Mouse (Mus musculus): Measurements from ENCODE around the gene Prkce.

The Prkce gene

DNA sequence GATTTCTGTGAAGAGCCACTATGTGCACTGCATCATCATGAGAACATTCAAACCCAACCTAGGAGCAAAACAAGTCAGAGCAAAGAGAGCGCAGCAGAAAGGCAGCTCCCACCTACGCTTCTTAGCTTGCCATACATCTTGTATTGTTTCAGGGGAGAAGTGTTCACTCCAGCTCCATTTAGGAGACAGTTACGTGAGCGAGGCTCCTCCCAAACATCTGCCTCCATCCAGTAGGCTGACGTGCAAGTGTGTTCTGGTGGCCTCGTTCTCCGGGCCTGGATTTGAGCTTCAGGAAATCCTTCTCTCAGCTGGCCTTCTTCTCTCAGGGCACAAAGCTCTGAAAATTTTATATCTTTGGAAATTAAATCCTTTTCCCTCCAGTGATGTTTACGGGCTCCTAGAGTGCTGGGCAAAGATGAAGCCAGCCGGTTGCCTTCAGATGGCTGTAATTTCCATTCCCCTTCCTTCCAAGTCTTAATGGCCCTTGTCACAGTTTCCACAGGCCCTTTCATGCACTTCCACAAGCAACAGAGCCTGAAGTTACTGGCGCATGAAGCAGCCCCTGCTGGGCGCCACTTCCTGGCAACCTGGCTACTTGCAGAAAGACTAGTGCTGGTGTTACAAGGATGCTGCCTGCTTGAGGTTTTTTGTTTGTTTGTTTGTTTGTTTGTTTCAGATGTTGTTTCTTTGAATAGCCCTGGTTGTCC, 237.4 kb downstream of the Prkce start:
- no peak for DNase-seq (ENCODE audit: extremely low spot score, low read depth, low spot score)

DNA sequence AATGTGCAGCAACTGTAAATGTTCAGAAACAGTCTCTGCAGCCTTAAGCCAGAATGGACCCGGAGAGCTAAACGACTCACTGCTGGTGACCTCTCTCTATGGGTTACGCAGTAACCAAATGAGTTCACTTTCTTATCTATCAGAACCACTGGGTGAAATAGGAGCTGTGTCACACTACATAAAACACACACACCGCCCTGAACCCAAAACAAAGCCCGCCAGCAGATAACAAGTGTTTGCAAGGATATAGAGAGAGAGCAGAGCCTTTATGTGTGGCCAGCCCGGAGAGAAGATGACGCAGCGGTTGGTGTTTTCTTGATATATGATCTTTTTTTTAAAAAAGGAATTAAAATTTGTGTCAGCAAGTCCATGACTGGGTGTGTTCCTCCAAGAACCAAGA, 238.1 kb downstream of the Prkce start:
- no peak for DNase-seq (ENCODE audit: extremely low spot score, low read depth, low spot score)

DNA sequence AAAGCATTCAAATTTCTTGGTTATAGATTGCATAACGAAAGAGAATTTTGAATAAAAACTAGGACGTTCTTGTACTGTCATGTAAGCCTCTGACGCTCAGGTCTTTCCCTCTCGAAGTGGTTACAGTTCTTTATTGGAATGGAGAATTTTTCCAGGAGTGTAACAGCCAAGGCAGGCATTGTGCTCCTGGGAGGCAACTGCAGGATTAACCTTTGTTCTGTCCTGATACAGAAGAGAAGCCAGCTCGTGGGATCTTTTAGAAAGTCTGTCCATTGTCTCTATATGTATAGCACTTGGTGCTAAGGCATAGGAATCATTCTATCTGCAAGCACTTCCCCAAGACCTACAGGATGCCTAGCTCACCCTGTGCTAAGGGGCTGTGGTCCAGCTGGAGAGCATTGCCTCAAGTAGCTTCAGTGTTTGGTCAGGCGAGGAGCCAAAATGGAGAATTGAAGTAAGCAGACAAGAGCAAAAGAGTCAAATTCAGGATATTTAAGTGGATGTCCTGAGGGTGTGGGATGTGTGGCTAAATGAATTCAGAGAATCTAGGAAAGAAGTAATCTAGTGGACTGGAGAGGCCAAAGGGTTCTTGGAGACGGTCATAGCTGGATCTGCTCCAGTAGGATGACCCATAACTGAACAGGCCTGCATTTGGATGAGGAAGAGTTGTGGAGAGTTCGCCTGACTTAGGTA, 240.5 kb downstream of the Prkce start:
- DNase-seq (ENCODE audit: extremely low spot score, low read depth, low spot score) = no peak

DNA sequence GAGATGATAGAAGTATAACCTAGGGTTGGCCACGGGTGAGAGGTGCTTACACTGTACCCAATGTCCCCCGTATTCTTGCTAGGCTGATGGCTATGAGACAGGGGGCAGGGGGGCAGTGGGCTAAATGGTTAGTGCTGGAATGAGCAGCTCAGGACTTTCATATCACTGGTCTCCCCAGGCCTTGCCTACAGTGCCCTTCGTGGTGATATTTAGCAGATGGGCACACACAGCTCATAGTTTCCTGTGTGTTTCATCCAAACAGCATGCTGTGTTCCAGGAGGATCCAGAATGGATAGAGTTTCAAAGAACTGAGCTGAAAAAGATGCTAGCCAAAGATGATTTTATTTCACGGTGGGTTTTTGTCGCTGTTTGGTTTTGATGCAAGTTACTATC, 241.0 kb downstream of the Prkce start:
- DNase-seq (ENCODE audit: extremely low spot score, low read depth, low spot score) = no peak

DNA sequence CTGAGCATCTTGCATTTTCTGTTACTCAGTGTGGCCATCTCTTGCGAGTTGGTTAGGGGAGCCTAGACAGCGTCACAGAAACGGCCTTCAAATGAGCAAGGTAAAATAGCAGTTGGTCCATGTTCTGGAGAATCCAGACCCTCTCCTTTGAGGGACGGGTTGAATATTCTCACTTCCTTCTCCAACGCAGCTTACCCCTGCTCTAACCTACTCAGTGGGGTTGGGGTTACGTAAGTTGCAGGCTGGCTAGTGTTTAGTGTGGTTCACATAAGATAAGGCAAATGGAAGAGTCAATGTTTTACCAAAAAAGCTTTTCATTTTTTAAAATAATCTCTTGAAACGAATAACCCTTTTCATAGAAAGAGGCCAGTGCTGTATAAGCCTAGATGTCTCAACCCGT, 241.9 kb downstream of the Prkce start:
- DNase-seq (ENCODE audit: extremely low spot score, low read depth, low spot score) = no peak

DNA sequence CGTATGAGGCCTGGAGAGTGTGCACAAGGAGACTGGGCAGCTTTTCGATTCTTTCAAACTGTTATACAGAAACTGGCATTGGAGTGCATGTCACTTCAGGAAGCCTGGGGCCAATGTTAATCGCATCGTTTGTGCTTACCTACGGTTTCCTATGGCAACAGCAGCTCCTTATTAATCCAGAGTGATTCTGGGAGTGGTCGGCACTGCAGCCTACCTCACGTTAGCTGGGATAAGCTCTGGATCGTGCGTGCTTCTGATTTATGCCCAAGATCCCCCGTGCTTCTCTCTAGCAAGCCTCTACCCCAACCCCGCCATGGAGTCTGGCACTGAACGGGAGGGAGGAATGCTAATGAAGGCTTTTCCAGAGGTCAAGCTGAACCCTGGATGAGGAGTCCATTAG, 242.9 kb downstream of the Prkce start:
- no peak for DNase-seq (ENCODE audit: extremely low spot score, low read depth, low spot score)

DNA sequence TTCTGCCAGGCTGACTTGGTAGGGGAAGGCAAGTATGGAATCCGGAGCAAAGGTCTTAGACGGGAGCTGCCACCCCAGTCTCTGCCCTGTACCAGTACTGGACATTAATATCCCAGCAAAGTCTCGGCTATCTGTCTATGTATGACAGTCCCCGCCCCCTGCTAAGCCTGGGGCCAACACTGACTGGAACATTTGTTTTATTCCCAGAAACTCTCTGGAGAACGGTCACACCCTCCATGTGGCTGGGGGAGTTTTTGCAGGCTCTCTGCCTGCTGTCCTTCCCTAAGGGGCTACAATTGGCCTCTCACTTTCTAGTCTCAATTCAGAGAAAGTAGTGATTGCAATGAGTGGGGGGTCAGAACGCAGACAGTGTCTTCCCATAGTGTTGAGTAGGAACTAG, 244.6 kb downstream of the Prkce start:
- no peak for DNase-seq (ENCODE audit: extremely low spot score, low read depth, low spot score)

DNA sequence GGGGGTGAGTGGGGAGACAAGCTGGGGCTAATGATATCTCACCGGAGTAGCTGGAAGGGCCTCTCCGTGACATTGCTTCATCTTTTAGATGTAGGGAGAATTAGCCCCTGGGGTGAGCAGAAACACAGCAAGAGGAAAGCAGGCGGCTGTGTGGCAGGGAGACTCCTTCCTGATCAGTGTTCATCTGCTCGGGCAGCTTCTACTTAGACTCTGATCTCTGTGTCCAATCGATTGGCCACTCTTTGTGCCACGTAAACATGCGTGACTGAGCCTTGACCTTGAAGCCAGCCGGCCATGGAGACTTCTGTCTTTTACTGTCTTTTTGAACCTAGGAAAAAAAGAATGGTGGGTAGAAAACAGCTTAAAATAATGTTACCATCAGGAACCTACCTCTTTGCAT, 247.0 kb downstream of the Prkce start:
- no peak for DNase-seq (ENCODE audit: extremely low spot score, low read depth, low spot score)

DNA sequence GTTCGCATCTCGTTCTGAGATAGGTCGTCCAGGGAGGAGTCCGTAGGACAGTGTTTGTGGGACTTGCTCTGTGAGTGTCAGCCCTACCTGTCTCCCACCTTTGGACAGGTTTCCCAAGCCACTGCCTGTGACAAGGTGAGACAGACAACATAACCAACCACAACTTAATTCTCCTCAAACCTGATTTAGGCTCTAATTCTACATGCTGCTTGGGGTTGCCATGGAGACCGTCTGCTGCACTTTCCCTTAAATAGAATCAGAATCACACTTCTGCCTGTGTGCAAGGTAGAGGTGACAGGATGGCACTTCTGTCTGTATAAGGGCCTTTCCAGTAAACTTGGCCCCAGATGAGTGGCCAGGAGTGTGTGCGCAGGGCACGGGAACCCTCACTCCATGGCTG, 248.4 kb downstream of the Prkce start:
- no peak for DNase-seq (ENCODE audit: extremely low spot score, low read depth, low spot score)

DNA sequence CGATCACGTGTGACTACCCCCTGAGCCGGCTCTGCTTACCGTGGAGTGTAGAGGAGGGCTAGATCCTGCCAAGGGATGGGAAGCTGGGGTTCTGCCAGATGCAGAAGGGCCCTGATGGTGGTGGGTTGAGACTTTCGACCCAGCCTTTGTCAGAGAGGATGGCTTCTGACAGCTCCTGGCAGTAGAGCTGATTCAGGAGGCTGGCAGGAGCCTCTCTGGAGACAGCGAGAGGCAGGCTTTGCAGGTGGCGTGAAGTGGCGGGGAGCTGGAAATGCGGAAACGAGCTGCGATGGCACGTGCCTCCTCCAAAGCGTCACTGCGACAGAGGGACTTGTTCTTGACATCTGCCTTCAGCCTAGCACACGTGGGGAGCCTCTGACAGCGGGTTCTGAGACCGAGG, 250.7 kb downstream of the Prkce start:
- no peak for DNase-seq (ENCODE audit: extremely low spot score, low read depth, low spot score)

DNA sequence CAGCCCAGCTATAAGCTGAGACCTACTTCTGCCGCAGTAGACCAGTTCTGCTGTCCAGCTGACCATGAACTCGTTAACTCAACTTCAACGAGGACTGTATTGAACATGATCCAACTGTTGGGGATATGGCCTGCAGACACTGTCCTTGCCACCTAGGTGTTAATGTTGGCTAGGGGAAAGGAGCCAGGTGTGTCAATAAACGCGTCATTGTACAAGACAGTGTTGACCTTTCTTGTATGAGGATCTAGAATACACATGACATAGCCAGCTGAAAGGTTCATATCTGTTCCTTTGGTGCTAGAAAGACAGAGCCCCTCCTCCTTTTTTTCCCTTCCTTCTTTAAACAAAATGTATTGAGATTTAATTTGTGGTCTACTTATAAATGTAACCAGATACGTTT, 251.6 kb downstream of the Prkce start:
- DNase-seq (ENCODE audit: extremely low spot score, low read depth, low spot score) = no peak

DNA sequence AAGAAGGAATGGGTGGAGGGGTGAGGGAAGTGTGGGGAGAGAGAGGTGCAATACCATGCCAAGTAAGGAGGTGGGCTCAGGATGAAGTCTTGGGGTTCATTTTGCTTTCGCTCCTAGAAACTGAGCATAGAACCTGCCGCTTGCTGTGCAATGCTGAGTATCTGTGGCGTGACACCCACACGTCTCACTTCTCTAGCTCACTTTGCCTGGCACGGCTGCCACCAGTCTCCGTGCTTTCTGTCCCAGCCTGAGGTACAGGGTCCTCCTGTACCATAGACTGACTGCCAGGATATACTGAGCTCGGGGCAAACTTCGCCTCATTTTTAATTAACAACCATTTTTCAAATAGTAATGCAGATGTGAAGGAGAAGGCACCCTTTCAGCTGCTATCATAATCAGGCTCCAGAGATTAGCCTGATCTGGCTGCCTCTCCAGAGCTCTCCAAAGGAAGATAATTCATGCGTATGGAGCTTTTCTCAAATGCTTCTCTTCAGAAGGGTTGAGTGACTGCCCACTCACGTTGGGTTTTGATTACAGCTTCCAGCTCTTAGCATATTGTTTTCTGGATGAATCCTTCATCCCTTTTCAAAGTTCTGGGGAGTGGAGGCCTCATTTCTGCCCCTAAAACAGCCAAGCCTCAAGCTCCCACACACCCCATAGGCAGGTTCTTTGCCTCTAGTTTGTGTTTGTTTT, 253.2 kb downstream of the Prkce start:
- DNase-seq (ENCODE audit: extremely low spot score, low read depth, low spot score) = no peak

DNA sequence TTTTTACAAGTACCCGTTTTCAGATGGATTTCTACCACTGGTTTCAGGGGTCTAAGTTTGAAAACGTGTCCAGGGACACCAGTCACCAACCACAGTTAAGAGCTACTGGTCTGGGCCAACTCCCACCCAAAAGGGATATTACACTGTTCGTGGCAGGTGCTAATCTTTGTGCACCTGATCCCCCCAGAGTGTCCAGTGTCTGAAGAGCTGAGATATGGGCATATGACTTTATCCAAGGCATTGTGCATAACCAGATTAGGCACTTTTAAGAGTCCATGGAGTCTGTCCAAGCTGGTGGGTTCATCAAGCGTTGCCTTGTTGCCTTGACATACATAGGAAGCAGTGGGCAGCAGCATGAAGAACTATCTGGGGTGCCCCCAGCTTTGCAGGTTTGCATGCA, 254.4 kb downstream of the Prkce start:
- DNase-seq (ENCODE audit: extremely low spot score, low read depth, low spot score) = no peak

DNA sequence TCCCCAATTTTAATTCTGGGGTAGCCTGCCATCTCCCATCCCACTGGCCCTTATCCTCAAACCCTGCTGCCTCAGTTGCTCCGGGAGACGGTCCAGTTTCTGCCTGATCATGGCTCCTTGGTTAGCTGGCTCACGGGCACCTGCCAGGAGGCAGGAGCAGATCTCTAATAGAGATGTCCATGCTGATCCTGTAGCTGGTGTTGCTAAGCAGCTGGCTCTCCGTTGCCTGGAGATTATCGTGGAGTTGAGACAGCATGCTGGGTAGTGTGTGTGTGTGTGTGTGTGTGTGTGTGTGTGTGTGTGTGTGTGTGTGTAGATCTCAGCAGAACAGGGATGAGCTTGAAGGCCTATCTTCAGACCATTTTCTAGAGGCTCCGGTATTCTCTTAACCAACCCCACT, 262.3 kb downstream of the Prkce start:
- DNase-seq (ENCODE audit: extremely low spot score, low read depth, low spot score) = no peak

DNA sequence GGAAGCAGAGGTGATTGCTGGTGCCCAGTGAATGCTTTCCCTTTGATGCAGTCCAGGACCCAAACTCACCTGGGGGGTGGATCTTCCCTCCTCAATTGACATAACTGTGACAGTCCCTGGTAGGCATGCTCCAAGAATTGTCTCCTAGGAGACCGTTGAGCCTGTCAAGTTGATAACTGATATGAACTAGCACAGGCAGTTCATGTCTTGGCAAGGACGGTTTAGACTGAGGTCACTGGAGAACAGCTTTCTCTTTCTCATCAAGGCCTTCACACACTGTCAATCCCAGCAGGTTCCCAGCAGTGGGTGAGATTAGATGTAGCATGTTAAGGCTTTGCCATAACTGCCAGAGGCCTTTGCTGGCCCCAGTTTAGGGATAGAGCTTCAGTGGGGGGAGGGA, 265.5 kb downstream of the Prkce start:
- DNase-seq (ENCODE audit: extremely low spot score, low read depth, low spot score) = no peak

DNA sequence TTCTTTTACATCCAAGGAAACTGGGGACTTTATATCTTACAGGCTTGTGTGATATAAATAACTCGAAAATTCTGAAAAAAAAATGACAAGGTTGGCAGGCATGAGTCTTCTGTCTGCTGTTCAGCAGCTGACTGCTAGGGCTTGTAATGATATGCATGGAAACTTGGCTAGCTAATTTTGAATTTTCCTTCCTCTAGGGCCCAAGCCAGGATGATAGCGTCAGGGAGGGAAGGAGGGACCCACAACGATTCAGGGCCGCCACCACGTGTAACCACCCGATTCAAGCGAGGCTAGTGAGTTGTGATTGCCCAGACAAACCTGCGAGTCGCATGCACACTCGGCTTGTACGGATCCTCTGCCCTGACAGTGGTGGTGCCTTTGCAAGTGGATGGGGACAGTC, 266.2 kb downstream of the Prkce start:
- DNase-seq (ENCODE audit: extremely low spot score, low read depth, low spot score) = no peak

DNA sequence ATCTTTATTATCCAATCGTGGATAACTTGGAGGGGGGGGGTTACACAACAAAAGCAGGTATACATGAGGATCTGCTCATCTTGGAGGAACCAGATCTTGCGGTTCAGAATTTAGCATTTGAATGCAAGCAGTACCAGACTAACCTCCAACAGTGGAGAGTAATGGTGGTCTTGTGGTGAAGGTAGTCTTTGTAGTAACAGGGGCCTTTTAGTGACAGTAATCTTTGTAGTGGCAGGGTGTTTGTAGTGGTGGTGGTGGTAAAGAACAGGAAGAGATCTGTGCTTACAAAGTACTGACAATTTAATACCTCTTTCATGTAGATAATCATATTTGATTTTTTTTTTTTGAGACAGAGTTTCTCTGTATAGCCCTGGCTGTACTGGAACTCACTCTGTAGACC, 267.2 kb downstream of the Prkce start:
- no peak for DNase-seq (ENCODE audit: extremely low spot score, low read depth, low spot score)

DNA sequence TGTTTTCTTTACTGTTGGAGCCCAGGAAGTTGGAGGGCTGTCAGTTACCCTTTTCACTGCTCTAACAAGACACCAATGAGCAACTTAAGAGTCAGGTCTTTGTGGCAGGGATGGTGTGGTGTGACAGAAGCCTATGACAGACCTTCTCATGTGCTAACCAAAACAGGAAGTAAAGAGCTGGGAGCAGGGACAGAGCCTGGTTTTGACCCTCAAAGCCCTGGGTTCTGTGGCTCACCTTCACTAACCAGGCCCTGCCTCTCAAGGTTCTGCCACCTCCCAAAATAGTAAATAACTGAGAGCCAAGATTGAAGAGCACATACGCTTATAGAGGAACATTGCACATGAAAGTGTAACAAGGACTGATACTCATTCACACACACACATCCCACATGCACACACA, 268.0 kb downstream of the Prkce start:
- no peak for DNase-seq (ENCODE audit: extremely low spot score, low read depth, low spot score)

DNA sequence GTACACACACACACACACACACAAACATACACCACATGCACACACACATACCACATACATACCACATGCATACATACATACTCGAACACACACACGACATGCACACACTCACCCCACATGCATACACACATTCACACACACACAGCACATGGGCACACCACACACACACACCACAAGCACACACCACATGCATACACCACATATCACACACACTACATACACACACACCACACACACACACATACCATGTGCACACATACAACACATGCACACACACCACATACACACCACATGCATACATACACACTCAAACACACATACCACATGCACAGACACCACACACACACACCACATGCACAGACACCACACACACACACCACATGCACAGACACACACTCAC, 268.4 kb downstream of the Prkce start:
- no peak for DNase-seq (ENCODE audit: extremely low spot score, low read depth, low spot score)

DNA sequence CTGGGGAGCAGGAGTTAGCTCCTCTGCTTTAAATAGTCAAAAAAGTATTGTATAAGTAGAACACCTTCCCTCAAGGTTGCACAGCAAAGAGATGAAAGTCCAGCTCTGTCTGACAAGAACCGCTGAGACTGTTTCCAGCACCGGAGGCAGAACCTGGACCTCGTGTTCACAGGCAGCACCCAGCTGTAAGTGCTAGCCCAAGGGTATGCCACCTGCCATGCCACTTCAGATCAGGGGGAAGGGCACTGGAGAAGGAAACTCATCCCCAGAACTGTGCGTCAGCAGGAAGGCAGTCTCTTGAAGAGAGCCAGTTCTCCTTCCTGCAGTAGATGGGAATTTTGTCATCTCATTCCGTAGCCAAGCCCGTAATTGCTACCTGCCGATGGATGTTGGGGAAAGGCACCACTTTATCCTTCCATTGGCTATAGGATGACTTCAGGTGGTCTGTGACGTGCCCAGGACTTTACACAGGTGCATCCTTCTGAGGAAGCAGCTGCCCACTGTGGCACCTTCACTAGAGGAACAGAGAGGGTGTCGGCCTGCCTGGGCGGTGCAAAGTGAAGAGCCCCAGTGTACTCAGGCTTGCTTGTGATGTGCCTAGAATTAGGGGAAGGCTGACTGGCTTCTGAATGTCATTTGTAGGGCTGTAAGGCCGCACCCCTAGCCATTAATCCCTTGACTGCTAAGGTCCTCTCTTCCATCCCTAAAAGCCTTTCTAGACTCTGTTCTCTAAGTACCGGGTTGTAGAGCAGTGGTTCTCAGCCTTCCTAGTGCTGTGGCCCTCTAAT, 269.2 kb downstream of the Prkce start:
- no peak for DNase-seq (ENCODE audit: extremely low spot score, low read depth, low spot score)

DNA sequence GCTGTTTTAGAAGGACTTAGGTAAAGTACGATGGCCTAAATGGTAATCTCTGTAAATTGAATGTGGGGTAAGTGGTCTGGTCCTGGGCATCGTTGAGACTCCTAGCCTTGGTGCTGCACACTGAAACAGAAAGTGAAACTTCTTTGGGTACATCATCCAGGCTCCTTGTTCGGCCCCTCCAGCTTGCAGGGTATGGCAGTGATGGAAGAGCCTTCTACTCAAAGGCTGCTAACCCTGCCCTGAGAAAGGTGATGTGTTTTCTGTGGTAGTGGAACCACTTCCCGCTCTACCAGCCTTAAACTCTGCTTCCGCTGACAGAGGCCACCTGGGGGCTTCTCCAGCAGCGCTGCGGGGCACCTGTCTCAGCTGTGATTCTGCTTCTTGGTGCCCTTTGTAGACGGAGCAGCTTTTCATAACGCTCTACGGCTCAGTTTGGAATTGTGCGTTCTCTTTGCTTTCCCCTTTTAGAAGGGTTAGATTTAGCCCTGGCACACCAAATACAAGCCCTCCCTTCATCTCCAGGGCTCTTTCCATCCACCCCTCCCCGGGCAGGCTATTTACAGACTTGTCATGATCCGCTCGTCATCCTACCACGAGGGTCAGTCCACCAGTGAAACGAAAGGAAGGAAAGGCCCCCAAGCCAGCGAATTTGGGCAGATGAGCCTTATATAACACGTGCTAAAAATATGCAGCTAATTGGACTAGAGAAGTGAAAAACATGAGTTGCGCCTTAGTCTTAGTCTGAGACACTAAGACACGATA, 270.1 kb downstream of the Prkce start:
- no peak for DNase-seq (ENCODE audit: extremely low spot score, low read depth, low spot score)
